Mouse (Mus musculus) left cerebral cortex, adult 2 months (tissue): ENCODE measurements around the gene Dcxr. TPM values are rescaled to one million over a fixed set of nuclear protein-coding genes. Genes with fewer than 3 reads are reported as not detected.
A peak's percentile ranks its signal among the peaks of the same experiment; 100 is the strongest.
"Not testable (repeated sequence)": the region's sequence is repeated elsewhere in the genome, so short reads cannot be mapped to it uniquely, and the experiment has no call there.

Experiments used
- DNase-seq, 2 experiments: peaks; one replicate each; pipeline ENCODE4 v3.0.0; 2021 to 2022; ENCODE audit warnings: low spot score in 2 of 2, mixed read lengths in 1 of 2; ENCODE audit errors: extremely low spot score in 1 of 2
- H3K27ac ChIP-seq: fragments of 200-600 bp; 2 replicates; pipeline ENCODE4 v1.8.1; 2022
- H3K4me3 ChIP-seq: fragments of 200-600 bp; 2 replicates; pipeline ENCODE4 v1.8.1; 2022
- CTCF ChIP-seq: fragments of 200-600 bp; IDR thresholded peaks from 2 replicates; pipeline ENCODE4 v1.8.1; 2022; ENCODE audit warnings: antibody characterized with exemption, mild to moderate bottlenecking, moderate library complexity
- intact Hi-C: fragments of 180-260 bp; cut with DNase I; formaldehyde crosslinking; loops from one replicate; pipeline ENCODE4 v1.15.1; 2025
- long read RNA-seq, 2 experiments: library from polyadenylated mRNA; stranded (forward); transcript quantifications; one replicate each; pipeline ENCODE4 v2.0.0; 2021; ENCODE audit warnings: borderline mapping rate in 2 of 2
- total RNA-seq, 2 experiments: library from RNA; stranded (reverse); gene quantifications; 2 replicates each; pipeline ENCODE4 v1.2.3; 2021

Dcxr gene
- total RNA-seq = 1 to 10 TPM; 7.1 to 8.4 TPM
- long read RNA-seq, experiment 1, transcript Dcxr-201 (8 exons, 892 nt) = major isoform, 5 of 7 reads
- long read RNA-seq, experiment 1, partial matches to known transcripts = 0 of 7 reads
- long read RNA-seq, experiment 1, other reads (novel, unspliced or antisense) = 0 of 7 reads
- long read RNA-seq, experiment 2, partial matches to known transcripts = 0 of 6 reads
- long read RNA-seq, experiment 2, other reads (novel, unspliced or antisense) = 0 of 6 reads

- peak; percentile 45 for TF ChIP-seq CTCF
- DNase-seq = peak in 1 of 2 experiments; percentile 70
- intact Hi-C loops = loop anchor here (10.0 kb wide), 1 partner anchor 318 kb away; no protein-coding TSS in a partner anchor
- 0 out of 2 replicates have a peak within 1 kb of the TSS, but pooled peaks have one; percentile 28 for H3K27ac ChIP-seq
- H3K4me3 ChIP-seq = peak within 1 kb of the TSS; percentile 32
These were observed at the start of gene Dcxr for GRCm38 (mm10) chr11:120727169-120727527. Dcxr (minus strand) TSS chr11:120727281.

GRCm38 (mm10) chr11:120775774-120776469, 48.8 kb upstream of the Dcxr start:
- no peak; the same call in none of the 2 replicates for TF ChIP-seq CTCF
- intact Hi-C loops = loop anchor here (1.0 to 10.0 kb wide), 4 partner anchors 56 to 259 kb away; no protein-coding TSS in a partner anchor
- H3K4me3 ChIP-seq = no peak overlapping the region
- peak; percentile 90 to 95 for DNase-seq
- no peak overlapping the region for H3K27ac ChIP-seq

GRCm38 (mm10) chr11:120773463-120774190, 46.5 kb upstream of the Dcxr start:
- no peak for DNase-seq
- H3K4me3 ChIP-seq = no peak overlapping the region
- intact Hi-C loops = loop anchor here (10.0 kb wide), 1 partner anchor 119 kb away; no protein-coding TSS in a partner anchor
- no peak overlapping the region for H3K27ac ChIP-seq
- no peak for TF ChIP-seq CTCF

DNA sequence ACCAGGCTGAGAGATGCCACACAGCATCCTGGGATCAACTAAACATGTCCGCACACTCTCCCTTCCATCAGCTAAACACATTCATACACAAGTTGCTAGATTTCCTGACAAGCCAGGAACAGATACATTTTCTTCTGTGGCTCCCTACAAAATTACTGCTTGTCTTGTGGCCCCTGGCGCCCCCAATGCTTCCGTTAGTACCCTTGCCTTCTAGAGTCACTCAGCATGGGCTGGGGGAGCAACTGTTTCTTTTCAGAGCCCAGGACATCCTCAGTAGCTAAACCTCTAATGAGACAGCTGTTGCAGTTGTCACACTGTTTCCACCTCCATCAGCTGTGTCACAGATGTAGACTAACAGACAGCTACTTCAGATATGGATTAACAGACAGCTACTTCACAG, 45.7 kb upstream of the Dcxr start:
- Histone ChIP-seq H3K27ac (no peak overlapping the region), H3K4me3 (no peak overlapping the region)
- intact Hi-C loops = loop anchor here (10.0 kb wide), 1 partner anchor 118 kb away; no protein-coding TSS in a partner anchor
- no peak for DNase-seq
- TF ChIP-seq CTCF = no peak

DNA sequence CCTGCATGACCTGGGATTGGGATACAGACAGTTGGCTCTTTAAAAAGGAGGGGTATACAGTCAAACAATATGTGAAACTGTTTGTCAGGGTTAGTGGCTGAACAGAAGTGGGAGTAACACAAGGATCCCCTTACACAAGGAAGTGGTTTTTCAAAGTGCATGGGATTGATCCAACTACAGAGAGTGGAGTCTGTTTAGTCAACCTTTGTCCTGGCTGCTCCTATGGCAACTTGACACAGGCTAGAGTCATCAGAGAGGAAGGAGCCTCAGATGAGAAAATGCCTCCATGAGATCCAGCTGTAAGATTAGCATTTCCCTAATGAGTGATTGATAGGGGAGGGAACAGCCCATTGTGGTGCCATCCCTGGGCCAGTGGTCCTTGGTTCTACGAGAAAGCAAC, 41.1 kb upstream of the Dcxr start:
- no peak for TF ChIP-seq CTCF
- no peak for DNase-seq
- H3K27ac ChIP-seq = no peak overlapping the region
- H3K4me3 ChIP-seq = no peak overlapping the region
- intact Hi-C loops = no loop called here

DNA sequence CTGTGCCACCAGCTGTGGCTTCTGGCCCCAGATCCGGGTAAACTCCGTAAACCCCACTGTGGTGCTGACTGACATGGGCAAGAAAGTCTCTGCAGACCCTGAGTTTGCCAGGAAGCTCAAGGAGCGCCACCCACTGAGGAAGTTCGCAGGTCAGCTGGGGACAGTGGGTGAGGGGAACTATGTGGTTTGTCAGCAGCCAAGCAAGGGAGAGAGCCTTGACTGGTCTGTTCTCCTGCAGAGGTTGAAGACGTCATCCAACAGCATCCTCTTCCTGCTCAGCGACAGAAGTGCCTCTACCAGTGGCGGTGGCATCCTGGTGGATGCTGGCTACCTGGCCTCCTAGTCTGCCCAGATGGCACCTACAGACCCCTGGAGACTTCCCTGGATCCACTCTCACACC, 39.9 kb upstream of the Dcxr start:
- DNase-seq, H3K27ac ChIP-seq, intact Hi-C loops, H3K4me3 ChIP-seq: not testable (repeated sequence)

GRCm38 (mm10) chr11:120763121-120763999, 36.3 kb upstream of the Dcxr start:
- intact Hi-C loops, H3K4me3 ChIP-seq, DNase-seq, H3K27ac ChIP-seq: not testable (repeated sequence)

- intact Hi-C loops, H3K4me3 ChIP-seq, DNase-seq, H3K27ac ChIP-seq: not testable (repeated sequence)
These were observed 35.6 kb upstream of the Dcxr start, which contains the start of gene Hmga1b for GRCm38 (mm10) chr11:120762672-120763041. Hmga1b (plus strand) TSS chr11:120762794.

GRCm38 (mm10) chr11:120761811-120762671, 35.0 kb upstream of the Dcxr start:
- no peak for TF ChIP-seq CTCF
- Histone ChIP-seq H3K4me3 (no peak overlapping the region), H3K27ac (no peak overlapping the region)
- no peak for DNase-seq
- intact Hi-C loops = no loop called here

GRCm38 (mm10) chr11:120760236-120760635, 33.2 kb upstream of the Dcxr start:
- Histone ChIP-seq H3K4me3 (no peak overlapping the region), H3K27ac (no peak overlapping the region)
- TF ChIP-seq CTCF = no peak
- intact Hi-C loops = no loop called here
- no peak for DNase-seq

- intact Hi-C loops = no loop called here
- Histone ChIP-seq H3K4me3 (no peak overlapping the region), H3K27ac (no peak overlapping the region)
- no peak for TF ChIP-seq CTCF
- no peak for DNase-seq
These were observed 24.5 kb upstream of the Dcxr start for GRCm38 (mm10) chr11:120751606-120752005.
